Mouse (Mus musculus): ENCODE data around the gene Adss.

- TF ChIP-seq POLR2A (IDR thresholded peaks at IDR 0.05; ENCODE audit: low read depth, low read length) (no peak), CTCF (IDR thresholded peaks at IDR 0.05; ENCODE audit: extremely low read depth, insufficient read length, insufficient replicate concordance, low read depth, low read length) (no peak)
Observed at GRCm38 (mm10) chr1:177792835-177793234, 3.5 kb downstream of the Adss start.
